Mouse (Mus musculus) CD4-positive naive resting alpha-beta T cell, adult 57 days (primary cell): ENCODE results near the gene Gm20747. TPM values are rescaled to one million over a fixed set of nuclear protein-coding genes. Genes with fewer than 3 reads are reported as not detected.

Experiments
- total RNA-seq: library from RNA; stranded (reverse); gene quantifications from one replicate; pipeline ENCODE4 v1.2.4, GENCODE M21; 2023

Gene Gm20747
- total RNA-seq, result not detected

GRCm38 (mm10) chrY:53418191-53418590 is at the start of gene Gm20747:
TSS of gene Gm20747 (minus strand) at chrY:53418291.

